Mouse (Mus musculus) layer of hippocampus, postnatal 25 days (tissue): Measurements from ENCODE around the gene Olfr1465. TPM values are rescaled to one million over a fixed set of nuclear protein-coding genes. Genes with fewer than 3 reads are reported as not detected.

Source experiments
- DNase-seq, 2 experiments: peaks; one replicate each; pipeline ENCODE4 v3.0.0; 2022; ENCODE audit warnings: mixed read lengths in 2 of 2, low spot score in 1 of 2; ENCODE audit errors: extremely low spot score in 1 of 2
- total RNA-seq, 2 experiments: library from RNA; stranded (reverse); gene quantifications; 2 replicates each; pipeline ENCODE4 v1.2.3; 2021

Olfr1465 gene
- total RNA-seq = not detected

- no peak for DNase-seq
These were observed at the start of gene Olfr1465 for GRCm38 (mm10) chr19:13315441-13315840. Gene Olfr1465, minus strand, starts transcription at chr19:13315541.

- no peak for DNase-seq
These were observed 46.6 kb upstream of the Olfr1465 start, which contains the start of gene Olfr1467 for GRCm38 (mm10) chr19:13361936-13362335. Gene Olfr1467, plus strand, starts transcription at chr19:13362236.

- no peak for DNase-seq
These were observed 23.2 kb upstream of the Olfr1465 start, which contains the start of gene Olfr1466 for GRCm38 (mm10) chr19:13338562-13338961. Gene Olfr1466, plus strand, starts transcription at chr19:13338862.

Other genes with a start within 250 kb of the Olfr1465 start
- not detected for gene Olfr1457, start 217.7 kb downstream of the Olfr1465 start, total RNA-seq
- gene Olfr1458, start 208.8 kb downstream of the Olfr1465 start, total RNA-seq = not detected
- gene Olfr1459, start 166.0 kb downstream of the Olfr1465 start, total RNA-seq = under 1 TPM; 0.17 to 0.19 TPM
- not detected for gene Olfr1461, start 152.5 kb downstream of the Olfr1465 start, total RNA-seq
- gene Olfr1462, start 129.8 kb downstream of the Olfr1465 start, total RNA-seq = not detected
- not detected for gene Olfr1463, start 84.2 kb downstream of the Olfr1465 start, total RNA-seq
- gene Olfr1466, start 23.3 kb upstream of the Olfr1465 start, total RNA-seq = not detected
- not detected for gene Olfr1467, start 46.7 kb upstream of the Olfr1465 start, total RNA-seq
- gene Olfr1469, start 92.3 kb upstream of the Olfr1465 start, total RNA-seq = not detected
- not detected for gene Olfr1471, start 127.9 kb upstream of the Olfr1465 start, total RNA-seq
- not detected for gene Olfr1472, start 140.5 kb upstream of the Olfr1465 start, total RNA-seq
- gene Olfr1474, start 154.0 kb upstream of the Olfr1465 start, total RNA-seq = not detected
- not detected for gene Olfr1475, start 164.7 kb upstream of the Olfr1465 start, total RNA-seq
- gene Olfr1477, start 185.0 kb upstream of the Olfr1465 start, total RNA-seq = not detected
- gene Olfr1480, start 212.4 kb upstream of the Olfr1465 start, total RNA-seq = not detected